Mouse (Mus musculus) heart, adult 18-20 months (tissue): ENCODE data around the gene Gm904. TPM values are rescaled to one million over a fixed set of nuclear protein-coding genes. Genes with fewer than 3 reads are reported as not detected.
"Not testable (repeated sequence)": the region's sequence is repeated elsewhere in the genome, so short reads cannot be mapped to it uniquely, and the experiment has no call there.

Experiments
- DNase-seq, 2 experiments: peaks; one replicate each; pipeline ENCODE4 v3.0.0; 2021 to 2022; ENCODE audit warnings: mixed read lengths in 1 of 2
- long read RNA-seq, 2 experiments: library from polyadenylated mRNA; stranded (forward); transcript quantifications; one replicate each; pipeline ENCODE4 v2.0.0; 2021
- microRNA-seq, 2 experiments: library from miRNA; unstranded; fragments of <30 nt; microRNA quantifications; one replicate each; pipeline ENCODE4 v1.2.0; 2022
- total RNA-seq, 2 experiments: library from RNA; stranded (reverse); gene quantifications; 2 replicates each; pipeline ENCODE4 v1.2.3; 2021

Gene Gm904
- total RNA-seq = not detected
- long read RNA-seq, experiment 1 = 0 reads
- long read RNA-seq, experiment 2 = 0 reads

GRCm38 (mm10) chr13:50642928-50643327, at the start of gene Gm904:
Gene Gm904 (plus strand): TSS chr13:50643228.
- not testable (repeated sequence) for DNase-seq

DNA sequence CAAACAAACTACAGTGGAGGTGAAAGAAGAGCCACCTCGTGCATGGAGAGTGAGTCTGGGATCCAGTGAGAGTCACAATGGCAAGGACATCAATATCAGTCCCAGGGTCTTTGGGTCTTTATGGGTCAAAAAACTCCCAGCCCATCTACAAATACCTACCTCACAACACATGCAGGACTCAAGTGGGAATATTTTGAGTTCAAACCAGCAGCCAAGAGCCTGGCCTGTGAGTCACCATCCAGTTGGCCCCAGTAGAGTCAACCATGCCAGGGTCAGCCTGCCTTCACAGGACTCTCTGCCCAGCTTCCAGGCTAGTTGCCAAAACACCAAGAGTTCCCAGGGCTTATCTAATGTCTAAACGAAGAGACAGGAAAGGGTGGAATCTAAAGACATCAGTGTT, 5.7 kb downstream of the Gm904 start:
- DNase-seq = peak in 1 of 2 experiments; percentile 6

Small RNAs within 50 kb of the gene (microRNA-seq; reads per million reads assigned to microRNA genes)
- gene Gm23952 (0 reads per million in 2 experiments), gene Mir683-2 (0 reads per million in 2 experiments)

Other genes starting within 250 kb of the Gm904 start
- 1 to 10 TPM; 3.5 to 4.1 TPM for gene Fbxw17, start 225.4 kb upstream of the Gm904 start, total RNA-seq
- gene Gm47429, start 199.3 kb upstream of the Gm904 start, total RNA-seq = not detected
- not detected for gene Nutm2, start 175.9 kb upstream of the Gm904 start, total RNA-seq
- gene Gm8765, start 55.1 kb downstream of the Gm904 start, total RNA-seq = under 1 TPM in 1 of 2 experiments, not detected in 1; 0.07 TPM